Mouse (Mus musculus): ENCODE measurements at regions not wholly inside any gene's neighbourhood (a gene's known extent, or its start where the extent isn't known, plus 50 kb on each side); places are given as distances from the start of the nearest gene placed in this dataset.
A peak's percentile ranks its signal among the peaks of the same experiment; 100 is the strongest.

GRCm38 (mm10) chr12:58545832-58546538 is 276.9 kb upstream of the Clec14a start:
- 71% methylated on average over 4 of the region's 4 CpGs for WGBS (ENCODE audit: insufficient replicate concordance)
- ATAC-seq, result no peak

GRCm38 (mm10) chr12:58544862-58545261 is 275.8 kb upstream of the Clec14a start:
- no peak for ATAC-seq
- Histone ChIP-seq H3K9ac (replicated peaks) (no peak overlapping the region), H3K4me3 (ENCODE audit: low read depth, low read length) (no peak overlapping the region), H3K27me3 (ENCODE audit: insufficient read depth, low read length) (no peaks in the 10 kb centered on the region), H3K4me1 (ENCODE audit: insufficient read depth) (no peaks in the 10 kb centered on the region), H3K27ac (ENCODE audit: low read depth) (no peak overlapping the region), H3K4me2 (ENCODE audit: low read depth, low read length) (no peak overlapping the region), H3K36me3 (replicated peaks; ENCODE audit: insufficient read depth, low read length) (no peaks in the 10 kb centered on the region), H3K9me3 (ENCODE audit: low read length) (no peaks in the 10 kb centered on the region)
- no peak for DNase-seq
- whole genome bisulfite sequencing (ENCODE audit: insufficient replicate concordance), result 76% methylated on average over 4 of the region's 4 CpGs
- TF ChIP-seq EP300 (IDR thresholded peaks at IDR 0.05; ENCODE audit: low read depth), result no peak
- no peak for TF ChIP-seq CTCF (IDR thresholded peaks at IDR 0.05; ENCODE audit: low read depth)

More at GRCm38 (mm10) chr12:58545832-58546538, 276.9 kb upstream of the Clec14a start:
- Histone ChIP-seq H3K27me3 (ENCODE audit: insufficient read depth, low read length) (no peaks in the 10 kb centered on the region), H3K27ac (ENCODE audit: low read depth) (no peak overlapping the region), H3K4me2 (ENCODE audit: low read depth, low read length) (no peak overlapping the region), H3K9me3 (ENCODE audit: low read length) (no peaks in the 10 kb centered on the region), H3K36me3 (replicated peaks; ENCODE audit: insufficient read depth, low read length) (no peaks in the 10 kb centered on the region), H3K4me1 (ENCODE audit: insufficient read depth) (no peaks in the 10 kb centered on the region), H3K4me3 (ENCODE audit: low read depth, low read length) (no peak overlapping the region), H3K9ac (replicated peaks) (no peak overlapping the region)
- DNase-seq, result no peak
- TF ChIP-seq EP300 (IDR thresholded peaks at IDR 0.05; ENCODE audit: low read depth) (no peak), CTCF (IDR thresholded peaks at IDR 0.05; ENCODE audit: low read depth) (no peak)

GRCm38 (mm10) chr12:58538305-58538719 is 269.2 kb upstream of the Clec14a start:
- 19% methylated on average over 5 of the region's 5 CpGs for WGBS (ENCODE audit: insufficient replicate concordance)
- no peaks in the 10 kb centered on the region for H3K36me3 ChIP-seq (replicated peaks; ENCODE audit: insufficient read depth, low read length)
- H3K27me3 ChIP-seq (ENCODE audit: insufficient read depth, low read length), result no peaks in the 10 kb centered on the region
- no peak overlapping the region for H3K4me3 ChIP-seq (ENCODE audit: low read depth, low read length)
- H3K9me3 ChIP-seq (ENCODE audit: low read length), result no peaks in the 10 kb centered on the region
- H3K27ac ChIP-seq (ENCODE audit: low read depth), result no peak overlapping the region
- H3K4me1 ChIP-seq (ENCODE audit: insufficient read depth), result no peaks in the 10 kb centered on the region
- DNase-seq, result no peak
- peak; percentile 62 for ATAC-seq
- 0 out of 2 replicates have a peak, but pooled peaks have one; percentile 35 for TF ChIP-seq EP300 (IDR thresholded peaks at IDR 0.05; ENCODE audit: low read depth)
- TF ChIP-seq CTCF (IDR thresholded peaks at IDR 0.05; ENCODE audit: low read depth), result no peak
- peak overlapping the region; percentile 7; the same call in 1 of the 2 replicates for H3K4me2 ChIP-seq (ENCODE audit: low read depth, low read length)
- no peak overlapping the region for H3K9ac ChIP-seq (replicated peaks)

GRCm38 (mm10) chr12:58537833-58538232 is 268.7 kb upstream of the Clec14a start:
- no peaks in the 10 kb centered on the region for H3K27me3 ChIP-seq (ENCODE audit: insufficient read depth, low read length)
- TF ChIP-seq EP300 (IDR thresholded peaks at IDR 0.05; ENCODE audit: low read depth), result no peak
- no peak for TF ChIP-seq CTCF (IDR thresholded peaks at IDR 0.05; ENCODE audit: low read depth)
- H3K9ac ChIP-seq (replicated peaks), result no peak overlapping the region
- no peaks in the 10 kb centered on the region for H3K36me3 ChIP-seq (replicated peaks; ENCODE audit: insufficient read depth, low read length)
- 32% methylated on average over 7 of the region's 8 CpGs for WGBS (ENCODE audit: insufficient replicate concordance)
- no peak overlapping the region for H3K27ac ChIP-seq (ENCODE audit: low read depth)
- H3K4me3 ChIP-seq (ENCODE audit: low read depth, low read length), result no peak overlapping the region
- DNase-seq (no peak), ATAC-seq (no peak)
- peak overlapping the region; percentile 7; the same call in 1 of the 2 replicates for H3K4me2 ChIP-seq (ENCODE audit: low read depth, low read length)
- no peaks in the 10 kb centered on the region for H3K4me1 ChIP-seq (ENCODE audit: insufficient read depth)
- H3K9me3 ChIP-seq (ENCODE audit: low read length), result no peaks in the 10 kb centered on the region

GRCm38 (mm10) chr12:58536381-58536992 is 267.4 kb upstream of the Clec14a start:
- H3K9me3 ChIP-seq (ENCODE audit: low read length), result no peaks in the 10 kb centered on the region
- no peak overlapping the region for H3K9ac ChIP-seq (replicated peaks)
- TF ChIP-seq CTCF (IDR thresholded peaks at IDR 0.05; ENCODE audit: low read depth) (no peak), EP300 (IDR thresholded peaks at IDR 0.05; ENCODE audit: low read depth) (no peak)
- H3K4me1 ChIP-seq (ENCODE audit: insufficient read depth), result no peaks in the 10 kb centered on the region
- no peaks in the 10 kb centered on the region for H3K27me3 ChIP-seq (ENCODE audit: insufficient read depth, low read length)
- no peaks in the 10 kb centered on the region for H3K36me3 ChIP-seq (replicated peaks; ENCODE audit: insufficient read depth, low read length)
- H3K4me2 ChIP-seq (ENCODE audit: low read depth, low read length), result no peak overlapping the region
- no peak for DNase-seq
- WGBS (ENCODE audit: insufficient replicate concordance), result 80% methylated on average over 7 of the region's 7 CpGs
- H3K27ac ChIP-seq (ENCODE audit: low read depth), result no peak overlapping the region
- ATAC-seq, result no peak
- no peak overlapping the region for H3K4me3 ChIP-seq (ENCODE audit: low read depth, low read length)

- DNase-seq, result no peak
- WGBS (ENCODE audit: insufficient replicate concordance), result 16% methylated on average over 3 of the region's 3 CpGs
- Histone ChIP-seq H3K9ac (replicated peaks) (no peak overlapping the region), H3K4me1 (ENCODE audit: insufficient read depth) (no peaks in the 10 kb centered on the region), H3K9me3 (ENCODE audit: low read length) (no peaks in the 10 kb centered on the region), H3K36me3 (replicated peaks; ENCODE audit: insufficient read depth, low read length) (no peaks in the 10 kb centered on the region), H3K4me2 (ENCODE audit: low read depth, low read length) (no peak overlapping the region), H3K27me3 (ENCODE audit: insufficient read depth, low read length) (no peaks in the 10 kb centered on the region), H3K27ac (ENCODE audit: low read depth) (no peak overlapping the region), H3K4me3 (ENCODE audit: low read depth, low read length) (no peak overlapping the region)
- ATAC-seq, result no peak
- no peak for TF ChIP-seq CTCF (IDR thresholded peaks at IDR 0.05; ENCODE audit: low read depth)
- no peak for TF ChIP-seq EP300 (IDR thresholded peaks at IDR 0.05; ENCODE audit: low read depth)
These were observed 261.2 kb upstream of the Clec14a start for GRCm38 (mm10) chr12:58530306-58530705.

Data from liver, postnatal 0 days (tissue).